Mouse (Mus musculus): Measurements from ENCODE around the gene Stx18. TPM values are rescaled to one million over a fixed set of nuclear protein-coding genes. Genes with fewer than 3 reads are reported as not detected.
A peak's percentile ranks its signal among the peaks of the same experiment; 100 is the strongest.

Gene Stx18
- polyA plus RNA-seq, 1 experiment: 50.4 TPM

- Histone ChIP-seq H3K27ac (ENCODE audit: insufficient read depth, low read length) (peak overlapping the region; percentile 72), H3K4me3 (ENCODE audit: insufficient read depth, low read length) (no peak overlapping the region), H3K4me1 (ENCODE audit: control insufficient read depth, insufficient read depth, low read length) (peaks cover 27% of the 10 kb centered on the region)
- TF ChIP-seq CTCF (IDR thresholded peaks at IDR 0.05; ENCODE audit: extremely low read depth, insufficient read depth, low read length) (no peak), POLR2A (IDR thresholded peaks at IDR 0.05; ENCODE audit: extremely low read depth, insufficient read depth, low read length) (no peak)
Observed at GRCm38 (mm10) chr5:38151264-38151663, 112.7 kb downstream of the Stx18 start.

GRCm38 (mm10) chr5:38152201-38153108, 113.9 kb downstream of the Stx18 start:
- H3K4me3 ChIP-seq (ENCODE audit: insufficient read depth, low read length): no peak overlapping the region
- no peak for TF ChIP-seq POLR2A (IDR thresholded peaks at IDR 0.05; ENCODE audit: extremely low read depth, insufficient read depth, low read length)
- no peak for TF ChIP-seq CTCF (IDR thresholded peaks at IDR 0.05; ENCODE audit: extremely low read depth, insufficient read depth, low read length)
- H3K27ac ChIP-seq (ENCODE audit: insufficient read depth, low read length): no peak overlapping the region
- H3K4me1 ChIP-seq (ENCODE audit: control insufficient read depth, insufficient read depth, low read length): peaks cover 28% of the 10 kb centered on the region

- no peak overlapping the region for H3K27ac ChIP-seq (ENCODE audit: insufficient read depth, low read length)
- no peak for TF ChIP-seq CTCF (IDR thresholded peaks at IDR 0.05; ENCODE audit: extremely low read depth, insufficient read depth, low read length)
- no peak for TF ChIP-seq POLR2A (IDR thresholded peaks at IDR 0.05; ENCODE audit: extremely low read depth, insufficient read depth, low read length)
- peaks cover 28% of the 10 kb centered on the region for H3K4me1 ChIP-seq (ENCODE audit: control insufficient read depth, insufficient read depth, low read length)
- H3K4me3 ChIP-seq (ENCODE audit: insufficient read depth, low read length): no peak overlapping the region
Observed at GRCm38 (mm10) chr5:38153636-38154035, 115.1 kb downstream of the Stx18 start.

GRCm38 (mm10) chr5:38157481-38158020, 119.0 kb downstream of the Stx18 start:
- H3K27ac ChIP-seq (ENCODE audit: insufficient read depth, low read length): no peak overlapping the region
- H3K4me3 ChIP-seq (ENCODE audit: insufficient read depth, low read length): peak overlapping the region; percentile 89
- H3K4me1 ChIP-seq (ENCODE audit: control insufficient read depth, insufficient read depth, low read length): peaks cover 18% of the 10 kb centered on the region
- TF ChIP-seq CTCF (IDR thresholded peaks at IDR 0.05; ENCODE audit: extremely low read depth, insufficient read depth, low read length): no peak
- TF ChIP-seq POLR2A (IDR thresholded peaks at IDR 0.05; ENCODE audit: extremely low read depth, insufficient read depth, low read length): no peak

GRCm38 (mm10) chr5:38158501-38158946, 120.0 kb downstream of the Stx18 start:
- TF ChIP-seq CTCF (IDR thresholded peaks at IDR 0.05; ENCODE audit: extremely low read depth, insufficient read depth, low read length): no peak
- peak; percentile 44; the same call in 1 of the 2 replicates for TF ChIP-seq POLR2A (IDR thresholded peaks at IDR 0.05; ENCODE audit: extremely low read depth, insufficient read depth, low read length)
- Histone ChIP-seq H3K4me1 (ENCODE audit: control insufficient read depth, insufficient read depth, low read length) (peaks cover 14% of the 10 kb centered on the region), H3K27ac (ENCODE audit: insufficient read depth, low read length) (peak overlapping the region; percentile 99), H3K4me3 (ENCODE audit: insufficient read depth, low read length) (peak overlapping the region; percentile 89)

- peak overlapping the region; percentile 89 for H3K4me3 ChIP-seq (ENCODE audit: insufficient read depth, low read length)
Observed at GRCm38 (mm10) chr5:38158947-38159633, 120.5 kb downstream of the Stx18 start.

GRCm38 (mm10) chr5:38159634-38160413, 121.3 kb downstream of the Stx18 start, which contains the start of gene Nsg1:
Gene Nsg1 (minus strand): TSS chr5:38159907.
- H3K4me3 ChIP-seq (ENCODE audit: insufficient read depth, low read length): peak within 1 kb of the TSS; percentile 89
- H3K27ac ChIP-seq (ENCODE audit: insufficient read depth, low read length): peak within 1 kb of the TSS; percentile 99
- H3K4me1 ChIP-seq (ENCODE audit: control insufficient read depth, insufficient read depth, low read length): peaks cover 8% of the 10 kb centered on the region
- TF ChIP-seq CTCF (IDR thresholded peaks at IDR 0.05; ENCODE audit: extremely low read depth, insufficient read depth, low read length) (no peak), POLR2A (IDR thresholded peaks at IDR 0.05; ENCODE audit: extremely low read depth, insufficient read depth, low read length) (no peak)

More at GRCm38 (mm10) chr5:38158947-38159633, 120.5 kb downstream of the Stx18 start:
- H3K4me1 ChIP-seq (ENCODE audit: control insufficient read depth, insufficient read depth, low read length): peaks cover 8% of the 10 kb centered on the region
- peak overlapping the region; percentile 99 for H3K27ac ChIP-seq (ENCODE audit: insufficient read depth, low read length)
- TF ChIP-seq POLR2A (IDR thresholded peaks at IDR 0.05; ENCODE audit: extremely low read depth, insufficient read depth, low read length) (peak; percentile 0; the same call in 1 of the 2 replicates), CTCF (IDR thresholded peaks at IDR 0.05; ENCODE audit: extremely low read depth, insufficient read depth, low read length) (no peak)

- TF ChIP-seq POLR2A (IDR thresholded peaks at IDR 0.05; ENCODE audit: extremely low read depth, insufficient read depth, low read length) (no peak), CTCF (IDR thresholded peaks at IDR 0.05; ENCODE audit: extremely low read depth, insufficient read depth, low read length) (no peak)
- Histone ChIP-seq H3K27ac (ENCODE audit: insufficient read depth, low read length) (no peak overlapping the region), H3K4me1 (ENCODE audit: control insufficient read depth, insufficient read depth, low read length) (no peaks in the 10 kb centered on the region), H3K4me3 (ENCODE audit: insufficient read depth, low read length) (no peak overlapping the region)
Observed at GRCm38 (mm10) chr5:38168497-38168896, 130.0 kb downstream of the Stx18 start.

Measured in cortical plate, adult 2 months (tissue).